Mouse (Mus musculus) intestine, embryonic 15.5 days (tissue): ENCODE results near the gene Wwox. TPM values are rescaled to one million over a fixed set of nuclear protein-coding genes. Genes with fewer than 3 reads are reported as not detected.

ENCODE experiments used
- ATAC-seq: fragments of 200-750 bp; cut with Nextera tagmentation; 2 replicates; pipeline ENCODE4 v1.8.0; 2017; ENCODE audit warnings: moderate TSS enrichment, moderate library complexity
- H3K27ac ChIP-seq: fragments of 300-500 bp; sonication (generic); 2 replicates; pipeline ENCODE4 v1.5.1; 2015; ENCODE audit warnings: mild to moderate bottlenecking, inconsistent platforms
- H3K27me3 ChIP-seq: fragments of 300-500 bp; sonication (generic); replicated peaks from 2 replicates; pipeline ENCODE4 v1.6.1; 2015; ENCODE audit warnings: inconsistent platforms
- H3K36me3 ChIP-seq: fragments of 300-500 bp; sonication (generic); 2 replicates; pipeline ENCODE4 v1.6.1; 2015; ENCODE audit warnings: inconsistent platforms
- H3K4me1 ChIP-seq: fragments of 300-500 bp; sonication (generic); replicated peaks from 2 replicates; pipeline ENCODE4 v1.6.1; 2015; ENCODE audit warnings: inconsistent platforms
- H3K4me2 ChIP-seq: fragments of 300-500 bp; sonication (generic); replicated peaks from 2 replicates; pipeline ENCODE4 v1.6.1; 2015; ENCODE audit warnings: mild to moderate bottlenecking, inconsistent platforms
- H3K4me3 ChIP-seq: fragments of 300-500 bp; sonication (generic); replicated peaks from 2 replicates; pipeline ENCODE4 v1.5.1; 2015; ENCODE audit warnings: inconsistent platforms
- H3K9ac ChIP-seq: fragments of 300-500 bp; sonication (generic); 2 replicates; pipeline ENCODE4 v1.6.1; 2015; ENCODE audit warnings: inconsistent platforms
- H3K9me3 ChIP-seq: fragments of 300-500 bp; sonication (generic); 2 replicates; pipeline ENCODE4 v1.6.1; 2016; ENCODE audit warnings: inconsistent platforms
- WGBS: fragments of 180-500 bp; shearing (Covaris S2); methylation state at CpG from one replicate; pipeline ENCODE4 v1.1.7; 2015; 5-methylcytosine and 5-hydroxymethylcytosine counted together
- polyA plus RNA-seq: library from polyadenylated mRNA; unstranded; fragments of >200 nt; fragmentation: Nextera tagmentation; extraction: Ambion mirVana; gene quantifications from 2 replicates; pipeline ENCODE4 v1.2.1, GENCODE M21; 2015

Wwox gene
- polyA plus RNA-seq, 1 experiment from 2014 or later: 11.6 TPM

DNA sequence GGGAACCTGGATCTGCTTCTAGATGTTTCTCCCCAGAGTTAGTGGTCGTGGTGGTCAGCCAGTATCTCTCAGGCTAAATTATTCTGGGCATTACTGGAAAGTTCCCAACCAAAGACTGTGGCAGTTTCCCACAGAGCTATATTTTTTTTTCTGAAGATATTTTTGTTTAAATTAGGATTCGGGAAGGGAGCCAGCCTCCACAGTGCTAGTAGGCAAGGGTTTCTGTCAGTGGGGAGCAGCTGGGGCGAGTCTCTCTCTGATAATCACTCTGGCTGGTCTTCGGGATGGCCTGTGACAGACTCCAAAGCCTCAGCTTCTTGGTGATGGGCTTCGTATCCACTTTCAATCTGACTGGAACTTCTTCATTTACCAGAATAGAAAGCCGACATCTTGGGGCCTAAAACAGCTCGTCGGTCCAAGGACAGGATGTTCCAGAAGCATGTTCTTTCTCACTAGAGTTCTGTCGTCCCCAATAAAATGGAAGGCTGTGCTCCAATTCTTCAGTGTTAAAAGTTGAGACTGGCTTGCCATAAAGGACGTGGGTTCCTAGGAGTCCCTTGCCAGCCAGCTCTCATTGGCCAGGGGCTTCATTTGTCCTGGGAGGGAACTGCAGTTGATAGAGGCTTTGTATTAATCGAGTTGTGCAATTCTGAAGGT, 244.7 kb downstream of the Wwox start:
- H3K36me3 ChIP-seq: no peaks in the 10 kb centered on the region
- no peak overlapping the region for H3K4me3 ChIP-seq
- no peak overlapping the region for H3K4me2 ChIP-seq
- ATAC-seq: no peak
- 40% methylated on average over 11 of the region's 11 CpGs for WGBS
- H3K9ac ChIP-seq: no peak overlapping the region
- H3K27me3 ChIP-seq: no peaks in the 10 kb centered on the region
- peaks cover 18% of the 10 kb centered on the region for H3K4me1 ChIP-seq
- H3K27ac ChIP-seq: peak overlapping the region; percentile 69
- no peaks in the 10 kb centered on the region for H3K9me3 ChIP-seq

DNA sequence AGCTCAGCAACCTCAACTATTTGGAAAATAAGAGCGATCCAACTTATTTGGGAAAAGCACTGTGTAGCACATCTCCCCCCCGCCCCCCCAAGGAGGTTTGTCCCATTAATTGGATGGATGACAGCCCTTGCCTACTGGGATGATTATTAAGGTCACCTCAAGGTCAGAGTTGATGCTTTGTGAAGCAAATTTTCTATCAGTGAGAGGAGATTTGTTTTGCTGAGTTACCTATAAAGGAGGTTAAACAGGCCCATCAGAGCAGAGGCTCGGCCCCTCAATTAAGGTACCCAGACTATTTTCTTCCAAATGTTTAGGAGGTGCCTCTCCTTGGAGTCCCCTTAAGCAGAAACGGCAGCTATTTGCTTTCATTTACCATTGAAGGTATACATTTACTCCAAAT, 247.0 kb downstream of the Wwox start:
- Histone ChIP-seq H3K4me2 (no peak overlapping the region), H3K4me1 (peaks cover 2% of the 10 kb centered on the region; the same call in 1 of the 2 replicates), H3K9ac (no peak overlapping the region), H3K27me3 (no peaks in the 10 kb centered on the region), H3K27ac (no peak overlapping the region), H3K4me3 (no peak overlapping the region), H3K36me3 (no peaks in the 10 kb centered on the region), H3K9me3 (no peaks in the 10 kb centered on the region)
- 87% methylated on average over 4 of the region's 4 CpGs for WGBS
- ATAC-seq: no peak

DNA sequence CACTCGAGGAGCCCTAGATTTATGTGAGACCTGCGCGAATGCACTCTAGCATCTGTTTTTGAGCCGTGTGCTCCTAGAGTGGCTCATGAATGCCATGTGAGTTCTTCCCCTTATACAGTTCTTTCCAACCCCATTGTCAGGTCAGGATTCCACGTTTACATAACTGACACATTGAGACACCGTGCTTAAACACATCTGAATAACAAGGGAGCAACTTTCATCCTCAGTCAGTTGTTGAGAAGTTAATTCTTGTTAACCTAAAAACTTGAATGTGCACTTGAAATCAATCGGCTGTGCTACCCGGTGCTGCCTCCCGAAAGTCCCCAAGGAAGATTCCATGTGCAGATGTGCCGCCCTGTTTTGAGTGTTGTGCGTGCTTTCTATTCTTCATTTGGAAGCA, 249.3 kb downstream of the Wwox start:
- no peak overlapping the region for H3K4me2 ChIP-seq
- ATAC-seq: no peak
- H3K27ac ChIP-seq: no peak overlapping the region
- 80% methylated on average over 11 of the region's 11 CpGs for WGBS
- H3K4me3 ChIP-seq: no peak overlapping the region
- H3K27me3 ChIP-seq: no peaks in the 10 kb centered on the region
- H3K9me3 ChIP-seq: no peaks in the 10 kb centered on the region
- H3K4me1 ChIP-seq: no peaks in the 10 kb centered on the region
- no peaks in the 10 kb centered on the region for H3K36me3 ChIP-seq
- no peak overlapping the region for H3K9ac ChIP-seq

DNA sequence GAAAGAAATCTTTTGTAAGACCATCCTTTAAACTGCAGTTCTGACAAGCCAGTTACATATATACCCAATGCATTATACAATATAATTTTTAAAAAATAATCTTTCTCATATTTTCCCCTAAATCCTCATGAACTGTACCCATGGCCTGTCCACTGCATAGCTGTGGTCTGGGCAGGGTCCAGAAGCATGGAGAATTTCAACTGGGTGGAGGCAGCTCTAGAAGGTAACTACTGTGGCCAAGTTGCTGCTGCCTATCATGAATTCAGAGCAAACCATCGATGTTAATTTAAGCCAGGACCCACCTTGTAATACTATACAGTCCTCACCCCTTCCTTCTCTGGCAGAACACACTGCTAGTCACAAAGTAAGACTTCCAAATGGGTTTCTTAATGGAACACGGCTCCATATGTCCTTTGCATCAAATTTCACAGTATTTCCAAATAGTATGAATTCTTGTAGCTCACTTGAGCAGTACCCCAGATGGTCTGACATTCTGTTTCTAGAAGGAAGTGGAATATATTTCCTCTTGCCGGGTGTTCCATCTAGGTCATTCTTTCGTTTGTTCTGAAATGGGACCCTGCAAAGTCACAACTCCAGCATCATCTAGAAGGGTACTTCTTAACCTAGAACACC, 255.2 kb downstream of the Wwox start:
- ATAC-seq: no peak
- Histone ChIP-seq H3K9me3 (no peaks in the 10 kb centered on the region), H3K36me3 (no peaks in the 10 kb centered on the region), H3K4me2 (no peak overlapping the region), H3K27me3 (no peaks in the 10 kb centered on the region), H3K9ac (no peak overlapping the region), H3K27ac (no peak overlapping the region), H3K4me1 (no peaks in the 10 kb centered on the region), H3K4me3 (no peak overlapping the region)
- WGBS: 79% methylated on average over 4 of the region's 4 CpGs

DNA sequence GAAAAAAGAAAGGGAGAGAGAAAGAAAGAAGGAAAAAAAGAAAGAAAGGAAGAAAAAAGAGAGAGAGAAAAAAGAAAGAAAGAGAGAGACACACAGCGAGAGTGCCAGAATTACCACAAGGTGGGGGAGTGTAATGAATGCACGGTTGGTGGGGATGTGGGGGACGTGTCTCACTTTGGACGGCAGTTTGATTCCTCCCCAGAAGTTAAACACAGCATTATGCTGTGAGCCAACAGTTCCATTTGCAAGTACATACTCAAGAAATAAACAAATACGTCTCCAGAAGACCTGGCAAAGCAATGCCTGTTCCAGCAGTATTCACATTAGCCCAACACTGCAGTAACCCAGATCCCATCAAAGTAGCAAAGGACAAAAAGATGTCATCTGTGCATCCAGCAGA, 264.1 kb downstream of the Wwox start:
- Histone ChIP-seq H3K4me3 (no peak overlapping the region), H3K4me1 (peaks cover 4% of the 10 kb centered on the region; the same call in 1 of the 2 replicates), H3K36me3 (no peaks in the 10 kb centered on the region), H3K9ac (no peak overlapping the region), H3K9me3 (no peaks in the 10 kb centered on the region), H3K27me3 (no peaks in the 10 kb centered on the region), H3K4me2 (no peak overlapping the region), H3K27ac (no peak overlapping the region)
- ATAC-seq: no peak
- WGBS: 49% methylated on average over 5 of the region's 5 CpGs

DNA sequence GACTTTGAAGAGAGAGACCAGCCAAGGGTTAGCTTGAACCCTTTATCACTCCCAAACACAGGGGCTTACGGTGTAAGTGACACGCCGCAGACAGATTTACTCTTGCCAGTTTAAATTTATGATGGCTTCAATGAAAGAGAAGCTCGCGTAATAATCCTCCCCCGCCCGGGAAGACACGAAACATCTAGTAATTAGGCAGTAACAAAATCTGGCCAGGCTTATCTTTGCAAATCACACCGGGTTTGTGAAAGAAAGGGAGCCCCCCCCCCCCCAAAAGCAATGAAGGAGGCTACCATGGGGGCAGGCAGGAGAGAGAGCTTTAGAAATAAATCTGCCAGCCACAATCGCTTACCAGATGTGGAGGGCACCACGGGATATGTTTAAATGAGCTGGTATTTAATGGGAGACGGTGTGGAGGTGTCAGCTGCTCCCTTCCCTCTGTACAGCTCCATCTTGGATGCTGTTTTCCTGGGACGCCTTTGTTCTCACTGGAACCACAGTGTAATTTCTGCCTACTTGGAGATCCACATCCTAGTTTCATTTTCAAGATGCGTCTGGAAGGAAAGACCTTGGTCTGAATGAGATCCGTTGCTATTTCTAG, 268.2 kb downstream of the Wwox start:
- Histone ChIP-seq H3K36me3 (no peaks in the 10 kb centered on the region), H3K27me3 (no peaks in the 10 kb centered on the region), H3K9me3 (no peaks in the 10 kb centered on the region), H3K4me2 (peak overlapping the region; percentile 36), H3K4me1 (peaks cover 4% of the 10 kb centered on the region; the same call in 1 of the 2 replicates), H3K4me3 (no peak overlapping the region), H3K27ac (no peak overlapping the region), H3K9ac (no peak overlapping the region)
- 28% methylated on average over 15 of the region's 15 CpGs for WGBS
- ATAC-seq: no peak

DNA sequence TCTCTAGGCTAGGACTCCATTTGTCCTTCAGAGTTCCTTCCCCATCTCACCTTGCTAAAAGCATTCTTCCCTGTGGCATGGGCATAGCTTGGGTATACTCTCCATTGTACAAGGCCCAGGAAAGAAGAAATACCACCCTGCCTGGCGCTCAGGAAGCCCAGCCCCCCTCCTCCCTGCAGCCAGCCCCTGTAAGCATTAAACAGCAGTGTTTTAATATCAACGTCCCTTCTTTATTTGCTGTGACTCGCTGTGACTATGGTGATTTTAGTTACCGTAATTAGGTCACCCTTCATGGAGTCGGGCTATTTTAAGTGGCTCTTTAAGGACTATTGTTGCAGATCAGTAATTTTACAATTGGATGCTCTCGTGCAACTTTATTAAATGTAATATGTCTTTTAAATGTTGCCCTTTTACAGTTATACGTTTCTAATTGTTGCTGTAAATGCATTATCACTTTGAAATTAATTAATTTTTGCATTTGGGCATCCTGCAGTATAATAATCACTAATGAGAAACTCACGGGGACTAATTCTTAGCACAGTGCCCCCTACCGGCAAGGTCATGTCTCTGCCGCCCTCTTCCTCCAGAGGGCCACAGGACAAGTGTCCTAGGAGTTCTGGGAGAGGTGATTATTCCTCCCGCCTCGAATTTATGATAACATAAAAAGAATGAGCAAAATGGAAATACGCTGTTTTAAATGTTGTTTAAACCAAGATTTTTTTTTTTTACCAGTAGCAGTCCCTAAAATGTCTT, 276.0 kb downstream of the Wwox start:
- Histone ChIP-seq H3K9ac (no peak overlapping the region), H3K27me3 (no peaks in the 10 kb centered on the region), H3K4me1 (no peaks in the 10 kb centered on the region), H3K9me3 (no peaks in the 10 kb centered on the region), H3K36me3 (no peaks in the 10 kb centered on the region), H3K4me2 (no peak overlapping the region), H3K27ac (no peak overlapping the region), H3K4me3 (no peak overlapping the region)
- 70% methylated on average over 13 of the region's 13 CpGs for WGBS
- no peak for ATAC-seq

DNA sequence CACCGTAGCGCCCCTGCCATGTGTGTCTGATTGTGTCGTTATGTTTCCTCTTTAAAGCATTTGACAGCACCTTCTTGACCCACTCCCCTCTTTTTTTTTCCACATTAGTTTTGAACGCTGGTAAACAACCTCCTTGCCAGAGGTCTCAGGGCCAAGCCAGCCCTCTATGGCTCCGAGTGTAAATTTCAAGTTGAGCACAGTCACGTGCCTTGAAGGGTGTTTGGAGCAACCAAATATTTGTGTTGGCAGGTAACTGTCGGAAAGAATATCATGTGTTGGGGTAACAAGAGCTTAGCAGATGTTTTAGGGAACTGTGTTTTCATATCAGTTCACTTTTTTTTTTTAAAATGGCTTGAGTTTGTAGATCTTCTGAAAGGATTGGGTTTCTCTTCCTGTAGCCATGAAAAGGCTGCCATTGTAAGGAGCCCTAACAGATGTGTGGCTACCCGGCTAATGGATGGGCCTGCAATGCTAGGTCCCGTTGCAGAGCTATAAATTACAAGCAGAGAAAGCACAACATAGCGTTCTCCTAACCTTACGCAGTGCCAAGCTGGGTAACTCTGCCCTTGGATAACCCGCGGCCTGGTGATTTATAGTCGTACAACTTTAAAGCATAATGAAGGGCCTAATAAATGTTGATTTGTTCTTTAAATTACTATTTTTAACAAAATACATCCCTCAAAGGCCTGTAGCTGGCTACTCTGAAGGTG, 277.2 kb downstream of the Wwox start:
- 59% methylated on average over 14 of the region's 14 CpGs for WGBS
- Histone ChIP-seq H3K4me2 (no peak overlapping the region), H3K27me3 (no peaks in the 10 kb centered on the region), H3K4me3 (no peak overlapping the region), H3K9ac (no peak overlapping the region), H3K36me3 (no peaks in the 10 kb centered on the region), H3K9me3 (no peaks in the 10 kb centered on the region), H3K27ac (no peak overlapping the region), H3K4me1 (no peaks in the 10 kb centered on the region)
- no peak for ATAC-seq

DNA sequence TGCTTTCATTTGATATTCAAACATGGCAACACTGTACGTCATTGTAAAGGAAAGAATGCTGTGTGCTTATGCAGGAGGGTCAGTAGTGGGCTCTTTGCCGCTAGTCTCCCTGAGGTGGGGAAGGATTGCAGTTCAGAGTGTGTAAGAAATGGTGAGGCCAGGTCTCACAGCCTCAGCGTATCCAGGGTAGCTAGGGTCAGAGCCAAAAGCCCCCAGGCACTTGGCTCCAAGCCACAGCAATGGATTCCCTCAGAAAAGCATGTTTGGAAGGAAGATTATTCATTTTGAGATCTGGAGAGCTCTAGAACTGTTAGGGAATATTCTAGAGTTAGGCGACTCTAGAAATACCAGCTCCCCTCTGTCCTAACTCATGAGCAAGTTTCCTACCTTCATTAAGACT, 279.4 kb downstream of the Wwox start:
- Histone ChIP-seq H3K9me3 (no peaks in the 10 kb centered on the region), H3K4me3 (no peak overlapping the region), H3K36me3 (no peaks in the 10 kb centered on the region), H3K4me2 (no peak overlapping the region), H3K27me3 (no peaks in the 10 kb centered on the region), H3K4me1 (no peaks in the 10 kb centered on the region), H3K9ac (no peak overlapping the region), H3K27ac (no peak overlapping the region)
- WGBS: 79% methylated on average over 4 of the region's 4 CpGs
- no peak for ATAC-seq

DNA sequence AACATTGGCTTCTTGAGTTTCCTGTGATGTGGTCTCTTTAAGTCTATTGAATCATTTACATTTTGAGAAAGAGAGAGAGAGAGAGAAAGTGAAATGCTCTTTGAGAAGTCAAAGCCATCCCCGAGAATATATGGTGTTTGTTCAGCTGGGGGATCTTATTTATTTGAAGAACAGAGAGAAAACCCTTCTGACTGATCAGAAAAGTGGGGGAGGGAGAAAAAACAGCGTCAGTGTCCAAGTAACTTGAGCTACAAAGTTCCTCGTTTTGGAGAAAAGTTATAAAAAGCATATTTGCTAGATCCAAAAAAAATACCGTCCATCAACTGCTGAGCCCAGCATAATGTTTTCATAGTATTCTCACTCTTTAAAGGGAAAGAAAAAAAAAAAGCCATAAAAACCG, 283.2 kb downstream of the Wwox start:
- Histone ChIP-seq H3K9ac (no peak overlapping the region), H3K4me2 (no peak overlapping the region), H3K4me3 (no peak overlapping the region), H3K9me3 (no peaks in the 10 kb centered on the region), H3K27ac (no peak overlapping the region), H3K4me1 (no peaks in the 10 kb centered on the region), H3K36me3 (no peaks in the 10 kb centered on the region), H3K27me3 (no peaks in the 10 kb centered on the region)
- 33% methylated on average over 5 of the region's 5 CpGs for WGBS
- ATAC-seq: no peak

DNA sequence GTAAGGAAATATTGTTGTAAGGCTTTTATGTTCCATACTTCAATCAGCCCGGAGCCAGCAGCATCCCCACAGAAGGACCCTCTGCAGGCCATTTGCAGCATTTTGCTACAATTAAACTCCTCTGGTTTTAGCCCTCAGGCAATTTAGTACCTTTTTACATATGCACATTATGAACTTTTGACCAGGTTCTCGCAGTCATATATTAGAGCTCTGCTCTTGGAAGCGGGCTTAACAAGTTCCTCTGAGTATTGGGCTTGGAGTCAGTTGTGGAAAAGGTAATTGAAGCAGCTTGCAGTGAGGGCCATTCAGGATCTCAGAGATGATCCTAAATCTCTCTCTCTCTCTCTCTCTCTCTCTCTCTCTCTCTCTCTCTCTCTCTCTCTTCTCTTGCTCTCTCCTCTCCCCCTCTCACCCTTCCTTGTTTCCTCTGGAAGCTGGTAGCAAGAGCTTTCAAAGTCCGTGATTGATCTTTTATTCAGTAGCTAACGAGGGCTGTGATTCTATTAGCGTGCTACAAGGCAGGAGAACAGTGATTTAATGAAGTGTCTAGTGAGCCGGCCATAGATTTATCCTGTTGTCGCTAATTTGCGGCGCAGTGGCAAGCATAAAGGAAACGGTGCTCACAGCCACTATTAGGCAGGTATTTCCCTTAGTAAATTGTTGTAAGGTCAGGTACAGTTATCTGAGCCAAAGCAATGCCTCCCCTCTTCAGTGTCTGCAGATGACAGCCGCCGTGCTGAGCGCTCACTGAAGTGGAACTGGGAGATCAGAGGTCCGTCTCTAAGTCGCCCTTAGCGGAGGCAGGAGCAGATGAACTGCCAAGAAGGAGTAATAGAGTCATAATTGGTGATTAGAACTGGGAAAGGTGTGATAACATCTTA, 292.0 kb downstream of the Wwox start:
- Histone ChIP-seq H3K4me2 (no peak overlapping the region), H3K4me1 (no peaks in the 10 kb centered on the region), H3K36me3 (no peaks in the 10 kb centered on the region), H3K27me3 (no peaks in the 10 kb centered on the region), H3K9ac (no peak overlapping the region), H3K9me3 (no peaks in the 10 kb centered on the region), H3K27ac (no peak overlapping the region), H3K4me3 (no peak overlapping the region)
- no peak for ATAC-seq
- WGBS: 59% methylated on average over 17 of the region's 17 CpGs
